Mouse (Mus musculus) small intestine, adult 2 months (tissue): Measurements from ENCODE around the gene Spns2.

Source experiments
- CTCF ChIP-seq: fragments of 200-500 bp; IDR thresholded peaks from 2 replicates; pipeline ENCODE4 v1.5.1; 2012; ENCODE audit warnings: low read depth, mild to moderate bottlenecking, control low read depth, inconsistent platforms, low read length, moderate library complexity, mixed read lengths; ENCODE audit not compliant: insufficient replicate concordance, insufficient read length; ENCODE audit errors: extremely low read depth
- POLR2A ChIP-seq: fragments of 200-500 bp; IDR thresholded peaks from 2 replicates; pipeline ENCODE4 v1.6.1; 2012; ENCODE audit warnings: low read depth, mild to moderate bottlenecking, control low read depth, inconsistent platforms, low read length, moderate library complexity

- TF ChIP-seq CTCF = no peak
- TF ChIP-seq POLR2A = no peak
These were observed 79.9 kb downstream of the Spns2 start for GRCm38 (mm10) chr11:72409649-72410385.
